Mouse (Mus musculus): ENCODE results near the gene H2al1a. TPM values are rescaled to one million over a fixed set of nuclear protein-coding genes. Genes with fewer than 3 reads are reported as not detected.

H2al1a gene
- polyA plus RNA-seq, 1 experiment: not detected

GRCm38 (mm10) chrX:11345762-11346161 is 46.7 kb downstream of the H2al1a start:
- no peak overlapping the region for H3K4me3 ChIP-seq (ENCODE audit: insufficient read depth, low read length)
- TF ChIP-seq CTCF (IDR thresholded peaks at IDR 0.05; ENCODE audit: low read depth, low read length) (no peak), POLR2A (IDR thresholded peaks at IDR 0.05; ENCODE audit: borderline replicate concordance, low read depth, low read length) (no peak)
- no peaks in the 10 kb centered on the region for H3K4me1 ChIP-seq (ENCODE audit: control insufficient read depth, insufficient read depth, low read length)
- no peak overlapping the region for H3K27ac ChIP-seq (ENCODE audit: insufficient read depth, low read depth, low read length)

GRCm38 (mm10) chrX:11346756-11347155 is 47.7 kb downstream of the H2al1a start:
- Histone ChIP-seq H3K4me1 (ENCODE audit: control insufficient read depth, insufficient read depth, low read length) (no peaks in the 10 kb centered on the region), H3K4me3 (ENCODE audit: insufficient read depth, low read length) (no peak overlapping the region), H3K27ac (ENCODE audit: insufficient read depth, low read depth, low read length) (no peak overlapping the region)
- TF ChIP-seq CTCF (IDR thresholded peaks at IDR 0.05; ENCODE audit: low read depth, low read length): no peak
- no peak for TF ChIP-seq POLR2A (IDR thresholded peaks at IDR 0.05; ENCODE audit: borderline replicate concordance, low read depth, low read length)

Other genes starting within 250 kb of the H2al1a start
- not detected in 2 replicates for gene H2al1b, start 3.2 kb downstream of the H2al1a start, polyA plus RNA-seq (2012; ENCODE audit: insufficient read depth, insufficient read length, missing spikeins)
- not detected in 2 replicates for gene H2al1c, start 6.4 kb downstream of the H2al1a start, polyA plus RNA-seq (2012; ENCODE audit: insufficient read depth, insufficient read length, missing spikeins)
- not detected in 2 replicates for gene H2al1d, start 9.6 kb downstream of the H2al1a start, polyA plus RNA-seq (2012; ENCODE audit: insufficient read depth, insufficient read length, missing spikeins)
- gene H2al1e, start 12.7 kb downstream of the H2al1a start, polyA plus RNA-seq (2012; ENCODE audit: insufficient read depth, insufficient read length, missing spikeins): not detected in 2 replicates
- not detected in 2 replicates for gene H2al1f, start 15.9 kb downstream of the H2al1a start, polyA plus RNA-seq (2012; ENCODE audit: insufficient read depth, insufficient read length, missing spikeins)
- gene H2al1g, start 19.0 kb downstream of the H2al1a start, polyA plus RNA-seq (2012; ENCODE audit: insufficient read depth, insufficient read length, missing spikeins): not detected in 2 replicates
- gene H2al1h, start 22.2 kb downstream of the H2al1a start, polyA plus RNA-seq (2012; ENCODE audit: insufficient read depth, insufficient read length, missing spikeins): not detected in 2 replicates
- not detected in 2 replicates for gene H2al1i, start 25.4 kb downstream of the H2al1a start, polyA plus RNA-seq (2012; ENCODE audit: insufficient read depth, insufficient read length, missing spikeins)
- gene H2al1j, start 28.6 kb downstream of the H2al1a start, polyA plus RNA-seq (2012; ENCODE audit: insufficient read depth, insufficient read length, missing spikeins): not detected in 2 replicates

Data from bone marrow macrophage, adult 2 months (primary cell).